Mouse (Mus musculus): ENCODE results near the gene Itprid1.

Gene Itprid1

DNA sequence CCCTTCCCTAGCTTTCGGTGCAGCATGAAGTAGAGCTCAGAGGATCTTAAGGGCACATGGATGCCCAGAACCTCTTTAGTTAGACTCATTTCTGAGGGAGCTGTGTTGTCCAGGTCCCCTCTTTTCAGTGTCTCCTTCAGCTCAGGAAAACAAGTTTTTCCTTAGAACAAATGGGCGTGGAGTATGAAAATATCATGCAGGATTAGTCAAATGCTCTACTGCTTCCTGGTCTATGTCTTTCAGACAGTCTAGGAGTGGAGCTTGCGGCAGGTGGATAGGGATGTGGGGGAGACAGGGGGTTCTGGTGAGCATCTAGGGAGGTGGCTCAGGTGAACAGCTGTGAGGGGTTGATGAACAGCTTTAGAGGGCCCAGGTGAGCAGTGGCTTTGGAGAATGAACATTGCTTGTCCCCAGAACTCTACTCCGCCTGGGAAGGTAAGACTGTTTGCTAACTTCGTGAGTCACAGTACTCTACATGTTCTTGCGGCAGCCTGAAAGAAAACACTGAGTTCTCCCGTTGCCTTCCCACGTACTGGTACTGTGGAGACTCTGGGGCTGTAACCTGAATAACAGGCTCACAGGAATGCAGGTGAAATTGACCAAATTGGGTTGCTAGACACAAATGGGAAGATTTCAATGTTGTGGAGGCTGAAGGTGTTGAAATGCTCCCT, at the start of gene Itprid1:
Gene Itprid1 (plus strand): TSS at position 246 of the 671 bp plus-strand sequence.
- in situ Hi-C loops (cut with MboI; ENCODE audit: unreplicated experiment in 2 of 2), result no loop called here

DNA sequence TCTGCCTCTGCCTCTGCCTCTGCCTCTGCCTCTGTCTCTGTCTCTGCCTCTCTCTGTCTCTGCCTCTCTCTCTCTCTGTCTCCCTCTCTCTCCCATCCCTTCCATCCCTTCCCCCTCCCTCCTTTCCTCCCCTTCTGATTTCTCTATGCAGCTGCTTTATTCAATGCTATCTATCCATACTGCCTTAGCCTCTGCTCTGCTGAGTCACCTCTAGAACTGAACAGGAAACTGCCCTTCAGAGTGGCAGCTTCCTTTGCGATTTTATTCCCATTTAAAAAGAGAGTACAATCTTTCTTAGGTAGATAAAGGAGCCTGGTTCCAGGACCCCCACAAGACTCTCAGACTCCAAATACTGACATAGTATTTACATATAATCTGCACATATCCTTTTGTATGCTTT, 47.1 kb upstream of the Itprid1 start:
- in situ Hi-C loops (cut with MboI; ENCODE audit: unreplicated experiment in 2 of 2), result no loop called here

DNA sequence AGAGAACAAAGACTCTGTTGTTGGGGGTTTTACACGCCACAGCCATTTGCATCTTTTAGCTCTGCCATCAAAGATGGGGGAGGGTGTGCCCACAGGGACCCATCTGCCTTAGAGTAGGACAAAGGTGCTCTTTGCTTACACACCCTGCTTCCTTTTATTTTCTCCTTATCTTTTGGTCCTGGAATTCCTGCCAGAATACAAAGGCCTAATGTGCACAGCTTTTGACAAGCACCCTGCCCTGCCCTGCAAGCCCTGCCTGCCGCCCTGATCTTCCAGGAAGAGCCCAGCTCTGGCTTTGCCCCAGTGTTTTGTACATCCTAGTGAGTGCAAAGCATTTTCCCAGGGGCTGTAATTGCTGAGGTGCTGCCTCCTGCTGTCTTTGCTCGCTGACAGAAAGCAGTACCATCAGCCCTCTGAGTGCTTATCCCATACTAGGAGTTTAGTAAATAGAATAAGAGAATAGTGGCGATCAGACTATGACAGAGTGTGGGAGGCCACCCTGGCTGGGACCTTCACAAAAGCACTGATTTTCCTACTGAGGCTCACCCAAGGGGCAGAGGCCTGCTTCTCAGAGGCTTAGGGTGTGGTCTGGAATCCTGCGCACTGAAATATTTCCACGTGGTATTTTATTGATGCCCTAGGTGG, 44.7 kb upstream of the Itprid1 start:
- in situ Hi-C loops (cut with MboI; ENCODE audit: unreplicated experiment in 2 of 2), result no loop called here

DNA sequence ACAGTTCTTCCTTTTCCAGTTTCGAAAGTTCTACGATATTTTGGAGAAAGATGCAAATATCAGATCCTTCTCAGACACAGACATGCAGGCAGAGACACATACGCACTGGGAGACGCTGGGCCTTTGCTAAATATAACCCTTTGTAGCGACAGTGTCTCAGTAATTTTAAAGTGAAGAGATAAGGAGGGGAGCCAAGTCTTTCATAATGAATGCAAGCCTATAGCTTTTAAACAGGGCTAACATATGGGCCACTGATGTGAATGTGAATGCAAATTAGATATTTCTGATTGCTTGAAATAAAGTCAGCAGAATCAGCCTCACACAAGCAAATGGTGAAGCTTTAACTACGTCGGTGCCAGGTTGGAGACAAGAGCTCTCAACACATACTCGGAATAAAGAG, 44.2 kb upstream of the Itprid1 start:
- in situ Hi-C loops (cut with MboI; ENCODE audit: unreplicated experiment in 2 of 2), result no loop called here

DNA sequence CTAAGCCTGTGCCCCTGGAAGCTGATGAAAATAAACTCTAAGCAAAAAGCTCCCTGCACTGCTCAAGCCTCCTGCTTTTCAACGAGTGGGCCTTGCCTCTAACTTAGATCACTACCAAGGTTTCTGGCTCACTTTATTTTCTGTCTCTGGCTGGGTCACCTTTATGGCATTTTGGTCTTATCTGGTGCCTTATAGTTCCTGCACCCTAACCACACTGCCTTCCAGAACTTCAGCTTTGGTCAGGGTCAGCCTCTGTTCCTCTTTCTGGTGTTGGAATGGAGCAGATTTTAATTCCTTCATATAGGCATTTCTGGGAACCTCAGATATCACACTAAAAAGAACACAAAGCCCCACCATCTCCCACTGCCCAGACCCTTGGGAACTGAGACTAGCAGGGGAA, 34.0 kb upstream of the Itprid1 start:
- in situ Hi-C loops (cut with MboI; ENCODE audit: unreplicated experiment in 2 of 2), result no loop called here

DNA sequence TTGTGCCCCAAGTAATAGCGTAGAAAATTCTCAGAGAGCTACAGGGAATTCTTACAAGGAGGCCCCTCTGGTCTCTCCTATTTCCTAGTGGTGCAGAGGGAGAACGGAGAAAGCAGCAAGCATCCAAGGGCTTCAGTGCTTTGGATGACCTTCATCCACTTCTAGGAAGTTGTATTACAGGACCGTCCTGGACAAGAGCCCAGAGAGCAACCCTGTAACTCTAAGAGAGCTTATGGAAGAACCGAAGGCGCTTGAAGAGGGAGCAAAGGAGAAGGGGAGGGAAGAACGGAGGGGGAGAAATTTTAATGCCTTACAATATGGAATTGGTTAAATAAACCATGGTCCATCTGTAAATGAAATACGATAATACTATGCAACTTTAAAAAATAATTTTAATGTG, 33.3 kb upstream of the Itprid1 start:
- in situ Hi-C loops (cut with MboI; ENCODE audit: unreplicated experiment in 2 of 2), result no loop called here

DNA sequence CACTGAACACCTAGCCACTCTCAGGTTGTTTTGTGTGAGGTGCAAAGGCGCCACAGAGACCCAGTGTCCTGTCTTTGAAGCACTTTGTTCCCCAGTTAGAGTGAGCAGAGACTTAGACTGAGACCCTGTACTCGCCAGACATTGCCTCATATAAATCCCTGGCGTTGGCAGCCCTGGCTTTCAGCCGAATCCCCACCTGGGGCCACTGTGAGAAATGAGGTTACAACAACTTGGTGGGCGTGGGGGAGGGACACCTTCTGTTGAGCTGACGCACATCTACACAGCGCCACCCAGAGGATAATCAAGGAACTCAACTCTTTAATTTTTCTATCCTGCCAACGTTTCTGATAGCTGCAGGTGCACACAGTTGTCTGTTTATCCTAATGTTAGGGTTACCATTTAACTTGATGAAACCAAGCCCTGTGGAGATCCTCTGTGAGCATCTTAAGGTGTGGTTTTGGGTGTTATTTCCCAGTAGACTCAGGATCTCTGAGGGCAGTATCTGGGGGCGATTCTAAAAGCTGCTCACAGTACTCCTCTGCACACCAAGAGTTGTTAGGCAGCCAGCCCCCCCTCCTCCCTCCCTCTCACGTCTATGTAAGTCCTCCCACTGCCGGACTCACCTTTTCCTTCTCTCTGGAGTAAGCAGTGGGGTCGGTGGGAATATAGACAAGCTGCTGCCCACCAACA, 32.6 kb upstream of the Itprid1 start:
- in situ Hi-C loops (cut with MboI; ENCODE audit: unreplicated experiment in 2 of 2), result no loop called here

DNA sequence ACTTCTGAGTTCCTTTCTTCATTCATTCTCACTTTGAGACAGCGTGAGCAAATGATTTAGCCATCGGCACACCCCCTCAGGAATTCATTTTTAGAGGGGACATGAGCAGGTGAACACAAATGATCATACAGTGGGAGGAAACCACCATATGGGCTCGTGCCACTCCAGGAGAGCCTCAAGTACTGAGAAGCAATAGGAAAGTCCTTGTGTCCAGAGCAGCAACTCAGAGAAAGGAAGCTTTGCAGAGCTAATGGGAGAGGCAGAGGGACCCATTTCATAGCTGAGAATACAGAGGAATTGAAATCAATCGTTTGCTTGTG, 32.1 kb upstream of the Itprid1 start:
- in situ Hi-C loops (cut with MboI; ENCODE audit: unreplicated experiment in 2 of 2), result no loop called here

DNA sequence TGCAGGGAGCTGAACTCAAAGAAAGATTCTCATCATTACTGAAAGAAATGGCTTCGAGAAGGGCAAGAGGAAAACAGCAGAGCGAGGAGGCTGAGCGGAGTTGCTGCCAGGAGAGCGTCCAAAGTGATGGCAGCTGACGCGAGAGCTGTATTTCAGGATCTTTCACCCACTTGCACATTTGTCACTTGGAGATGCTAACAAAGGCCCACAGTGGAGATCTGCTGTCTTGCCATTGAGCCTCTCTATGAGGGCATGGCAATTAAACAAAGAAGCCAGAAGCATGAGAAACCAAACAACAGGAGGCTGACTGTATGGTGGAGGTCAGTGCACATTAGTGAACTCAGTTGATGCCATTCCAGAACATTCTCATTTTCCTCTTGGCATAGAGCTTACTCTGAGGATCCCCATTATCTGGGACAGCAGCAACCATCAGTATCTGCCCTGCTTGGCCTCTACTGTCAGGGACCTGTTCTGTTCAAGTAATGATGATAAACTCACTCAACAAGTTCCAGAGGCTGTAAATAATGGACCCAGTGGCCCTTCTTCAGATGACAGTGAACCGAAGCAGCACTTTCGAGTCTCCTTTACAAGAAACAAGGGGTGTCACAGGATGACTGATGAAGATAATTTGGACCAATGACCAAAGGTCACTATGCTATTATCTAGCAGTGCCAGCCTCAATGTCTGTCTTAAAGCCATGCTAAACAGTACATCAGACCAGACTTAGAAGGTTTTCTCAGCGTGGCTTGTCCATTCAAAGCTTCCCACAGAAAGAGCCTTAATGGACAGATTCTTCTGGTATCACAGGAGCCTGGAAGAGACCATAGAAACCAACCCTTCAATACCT, 31.2 kb upstream of the Itprid1 start:
- in situ Hi-C loops (cut with MboI; ENCODE audit: unreplicated experiment in 2 of 2), result no loop called here

DNA sequence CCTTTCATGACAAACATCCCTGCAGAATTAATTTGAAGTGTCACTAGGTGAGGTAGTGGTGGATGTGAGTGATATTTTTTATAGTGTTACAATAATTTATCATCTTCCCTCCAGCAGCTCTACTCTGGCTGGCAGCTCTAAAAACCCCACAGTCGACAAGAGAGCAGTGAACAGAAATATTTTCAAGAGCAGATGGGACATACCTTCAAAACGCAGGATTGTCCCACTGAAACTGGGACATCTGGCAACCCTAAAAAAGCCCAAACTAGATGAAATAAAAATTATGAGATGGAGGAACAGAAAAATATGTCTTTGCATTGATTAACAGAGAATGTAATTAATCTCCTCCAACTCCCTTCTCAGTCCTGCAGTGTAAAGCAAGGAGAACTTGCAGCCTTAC, 30.2 kb upstream of the Itprid1 start:
- in situ Hi-C loops (cut with MboI; ENCODE audit: unreplicated experiment in 2 of 2), result no loop called here

DNA sequence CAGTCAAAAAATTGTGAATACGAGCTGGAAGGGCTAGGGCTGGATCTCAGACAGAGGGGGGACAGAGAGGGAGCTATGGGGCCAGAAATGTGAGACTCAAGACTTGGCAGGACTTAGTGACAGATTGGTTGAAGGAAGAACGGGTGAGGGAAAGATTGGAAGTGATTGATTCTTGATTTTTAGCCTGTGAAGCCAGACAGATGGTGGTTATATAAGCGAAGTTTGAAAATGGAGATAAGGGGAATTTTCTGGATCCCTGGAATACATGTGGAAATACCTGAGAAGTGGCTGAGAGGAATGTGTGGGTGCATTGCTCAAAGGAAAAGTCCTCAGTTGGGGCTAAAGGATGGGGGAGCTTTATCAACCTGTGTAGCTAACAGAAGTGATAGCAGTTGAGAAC, 28.0 kb upstream of the Itprid1 start:
- in situ Hi-C loops (cut with MboI; ENCODE audit: unreplicated experiment in 2 of 2), result no loop called here

DNA sequence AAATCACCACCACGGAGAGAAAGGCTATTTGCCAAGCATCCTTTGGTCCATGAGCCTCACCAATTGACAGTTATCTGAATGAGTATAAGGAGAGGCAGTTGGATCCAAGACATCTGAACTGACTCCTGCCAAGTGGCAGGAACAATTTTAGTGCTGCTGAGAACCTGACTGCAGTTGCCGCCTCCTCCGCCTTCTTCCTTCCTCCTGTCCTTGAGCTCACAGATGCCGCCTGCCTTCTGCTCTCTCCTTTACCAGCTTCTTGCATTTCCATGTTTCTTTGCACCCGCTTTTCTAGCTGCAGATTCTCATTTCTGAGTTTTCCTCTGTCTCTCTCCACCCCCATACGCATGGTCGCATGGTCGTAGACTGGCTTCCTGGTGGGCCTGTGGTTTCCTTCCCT, 25.5 kb upstream of the Itprid1 start:
- in situ Hi-C loops (cut with MboI; ENCODE audit: unreplicated experiment in 2 of 2), result no loop called here

DNA sequence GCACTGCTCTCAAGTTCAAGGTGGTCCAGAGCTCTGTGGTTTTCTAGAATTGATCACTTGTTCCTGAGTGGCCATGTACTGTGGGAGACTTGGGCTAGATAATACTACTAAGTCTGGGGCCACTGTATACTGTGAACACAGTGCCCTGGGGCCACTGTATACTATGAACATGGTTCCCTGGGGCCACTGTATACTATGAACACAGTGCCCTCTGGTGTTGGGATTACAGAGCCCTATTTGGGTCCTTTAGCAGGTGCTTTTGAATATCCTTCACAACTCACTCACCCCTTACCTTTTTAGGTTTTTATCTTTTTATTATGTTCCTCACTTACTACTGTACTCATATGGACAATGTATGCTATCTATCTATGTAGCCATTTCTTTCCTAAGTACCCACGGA, 24.3 kb upstream of the Itprid1 start:
- in situ Hi-C loops (cut with MboI; ENCODE audit: unreplicated experiment in 2 of 2), result no loop called here

DNA sequence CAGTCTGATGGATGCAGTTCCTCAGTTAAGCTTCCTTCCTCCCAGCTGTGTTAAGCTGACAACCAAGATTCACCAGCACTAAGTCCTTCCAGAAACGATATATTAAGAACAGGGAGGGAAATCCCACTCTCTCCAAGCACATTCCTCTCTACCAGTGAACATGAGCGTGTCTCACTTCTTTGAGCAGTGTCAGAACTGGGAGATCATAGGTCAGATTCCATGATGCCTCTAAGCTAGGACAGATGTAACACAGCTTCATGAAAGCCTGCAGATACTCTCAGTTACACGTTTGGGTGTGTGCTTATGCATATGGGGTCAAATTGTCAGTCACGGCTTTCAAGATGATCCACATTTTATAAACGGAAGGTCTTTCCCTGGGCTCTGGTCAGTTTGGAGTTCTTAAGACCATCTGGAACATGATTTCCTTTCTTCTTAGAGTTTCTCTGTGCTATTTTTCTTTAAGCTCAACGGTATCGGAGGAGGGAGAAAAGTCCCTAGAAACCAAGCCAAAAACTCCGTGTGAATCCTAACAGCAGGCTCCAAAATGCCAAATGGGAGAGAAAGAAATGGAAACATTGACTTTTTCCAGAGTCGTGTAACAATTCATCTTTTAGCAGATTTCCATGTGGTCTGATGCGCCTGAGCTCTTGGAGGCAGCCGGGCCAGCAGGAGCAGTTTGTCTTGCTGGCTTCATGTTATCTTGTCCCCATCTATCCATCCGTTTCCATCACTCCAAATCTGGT, 22.3 kb upstream of the Itprid1 start:
- in situ Hi-C loops (cut with MboI; ENCODE audit: unreplicated experiment in 2 of 2), result no loop called here

DNA sequence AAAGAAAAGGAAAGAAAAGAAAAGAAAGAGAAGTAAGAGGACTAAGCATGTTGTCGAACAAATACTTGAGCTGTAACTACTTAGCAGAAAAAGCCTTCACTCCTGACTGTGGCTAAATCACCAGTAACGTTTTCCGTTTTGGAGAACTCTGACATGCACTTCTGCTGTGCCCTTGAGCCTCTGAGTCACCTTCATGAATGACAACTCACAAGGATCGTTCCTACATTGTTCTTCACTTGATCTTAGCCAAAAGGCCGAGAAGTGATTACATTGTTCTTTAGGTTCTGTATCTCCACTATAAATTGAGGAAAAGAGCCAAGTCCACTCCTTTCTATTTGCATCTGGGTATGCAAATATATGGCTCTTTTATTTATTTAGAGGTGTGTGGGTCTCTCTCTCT, 19.8 kb upstream of the Itprid1 start:
- in situ Hi-C loops (cut with MboI; ENCODE audit: unreplicated experiment in 2 of 2), result no loop called here

DNA sequence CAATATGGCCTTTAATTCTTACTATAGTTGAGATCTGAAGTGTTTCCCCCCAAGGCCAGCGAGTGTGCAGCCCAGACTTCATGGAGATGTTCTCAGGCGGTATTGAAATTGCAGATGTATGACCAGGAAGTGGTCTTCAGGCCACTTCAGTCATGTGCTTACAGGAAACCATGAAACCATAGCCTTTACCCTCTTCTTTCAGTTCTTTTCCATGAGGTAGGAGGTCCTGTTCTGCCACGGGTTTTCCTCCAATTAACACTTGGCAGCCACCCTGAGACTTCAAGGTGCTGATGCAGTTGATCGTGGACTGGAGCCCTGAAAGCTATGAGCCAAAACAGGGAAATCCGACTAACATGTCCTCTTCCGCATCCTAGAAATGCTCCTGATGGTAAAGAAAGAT, 7.0 kb upstream of the Itprid1 start:
- in situ Hi-C loops (cut with MboI; ENCODE audit: unreplicated experiment in 2 of 2), result no loop called here

DNA sequence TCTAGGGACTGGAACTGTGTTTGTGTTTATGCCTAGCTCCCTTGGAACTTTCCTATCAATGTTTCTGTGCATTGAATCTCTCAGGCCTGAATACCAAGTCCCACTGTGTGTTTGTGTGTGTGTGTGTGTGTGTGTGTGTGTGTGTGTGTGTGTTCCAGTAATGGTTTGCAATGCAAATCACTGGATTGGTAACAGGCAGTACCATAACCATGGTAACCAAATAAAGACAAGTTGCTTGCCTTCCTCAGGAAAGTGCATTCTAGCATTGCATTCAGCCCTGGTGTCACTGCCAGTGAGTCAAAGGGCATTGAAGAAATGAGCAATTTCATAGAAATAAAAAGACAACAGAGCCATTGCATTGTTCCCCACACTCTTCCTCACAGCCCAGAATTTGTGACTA, 15.9 kb downstream of the Itprid1 start:
- in situ Hi-C loops (cut with MboI; ENCODE audit: unreplicated experiment in 2 of 2), result no loop called here

DNA sequence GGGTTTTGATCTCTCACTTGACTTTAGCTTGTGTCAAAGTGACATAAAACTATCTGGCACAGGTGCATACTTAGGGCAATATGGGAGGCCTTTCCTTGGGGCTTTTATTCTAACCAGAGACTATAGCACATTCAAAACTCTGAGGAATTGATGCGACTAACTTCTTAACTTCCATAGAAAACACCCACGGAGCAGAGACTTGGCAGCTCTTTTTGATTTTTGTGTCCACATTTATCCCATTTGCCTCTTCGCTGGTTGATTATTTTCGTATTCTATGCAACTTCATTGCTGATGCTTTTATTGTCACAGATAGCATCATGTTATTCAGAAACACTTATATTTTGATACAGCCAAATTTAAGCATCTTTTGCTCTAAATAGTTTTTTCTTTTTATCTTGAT, 19.4 kb downstream of the Itprid1 start:
- in situ Hi-C loops (cut with MboI; ENCODE audit: unreplicated experiment in 2 of 2), result no loop called here

DNA sequence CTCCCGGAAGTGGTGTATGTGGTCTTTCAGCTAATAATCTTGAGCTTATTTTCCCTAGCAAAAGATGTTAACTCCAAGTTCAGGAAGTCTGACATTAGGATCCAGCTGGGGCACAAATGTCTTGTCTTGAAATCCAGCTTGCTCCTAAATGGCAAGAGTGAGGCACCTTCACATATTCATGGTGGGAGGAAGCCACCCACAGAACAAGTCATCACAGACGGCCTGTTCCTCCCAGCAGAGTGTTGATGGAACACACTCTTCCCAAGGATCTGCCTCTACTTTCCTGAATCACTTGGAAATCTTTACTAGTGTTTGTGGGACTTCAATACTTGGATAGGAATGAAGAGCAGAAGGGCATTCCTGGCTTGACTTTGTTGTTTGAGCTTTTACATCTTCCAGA, 28.5 kb downstream of the Itprid1 start:
- in situ Hi-C loops (cut with MboI; ENCODE audit: unreplicated experiment in 2 of 2), result no loop called here

DNA sequence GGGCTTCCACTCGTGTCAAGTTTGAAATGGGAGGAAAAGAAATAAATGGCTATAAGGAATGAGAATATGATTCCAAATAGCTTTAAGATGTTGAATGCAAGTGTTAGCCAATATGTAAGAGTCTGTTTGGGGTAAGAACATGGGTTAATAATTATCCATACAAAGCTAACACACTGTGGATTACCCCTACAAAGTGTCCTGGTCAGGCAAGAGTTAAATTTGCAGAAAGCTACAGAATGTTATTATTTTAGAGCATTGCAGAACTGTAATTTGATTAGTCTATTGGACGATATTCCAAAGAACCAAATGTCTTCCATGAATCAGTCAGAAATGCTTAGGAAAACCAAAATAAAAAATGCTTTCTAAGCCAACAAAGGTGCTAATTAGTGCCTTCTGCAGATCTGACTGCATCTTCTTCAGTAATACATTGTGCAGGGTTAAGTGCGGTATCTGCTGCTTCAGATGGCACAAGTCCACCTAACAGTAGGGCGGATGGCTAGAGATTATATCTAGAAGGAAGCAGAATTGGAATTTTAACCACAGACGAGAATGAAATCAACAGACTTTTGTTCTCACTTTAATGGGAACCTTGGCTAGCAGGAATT, 42.8 kb downstream of the Itprid1 start:
- in situ Hi-C loops (cut with MboI; ENCODE audit: unreplicated experiment in 2 of 2), result no loop called here
